Mouse (Mus musculus) thymus, adult 2 months (tissue): Measurements from ENCODE around the gene Plxnd1.

Source experiments
- CTCF ChIP-seq: fragments of 200-500 bp; IDR thresholded peaks from 2 replicates; pipeline ENCODE4 v1.5.1; 2012; ENCODE audit warnings: mild to moderate bottlenecking, control low read depth, low read length, moderate library complexity, borderline replicate concordance; ENCODE audit not compliant: control insufficient read depth, poor library complexity, insufficient read depth; ENCODE audit errors: extremely low read depth
- POLR2A ChIP-seq: fragments of 200-500 bp; IDR thresholded peaks from 2 replicates; pipeline ENCODE4 v1.6.1; 2012; ENCODE audit warnings: mild to moderate bottlenecking, low read length, control low read depth, moderate library complexity; ENCODE audit not compliant: control insufficient read depth, poor library complexity, insufficient read depth; ENCODE audit errors: extremely low read depth

DNA sequence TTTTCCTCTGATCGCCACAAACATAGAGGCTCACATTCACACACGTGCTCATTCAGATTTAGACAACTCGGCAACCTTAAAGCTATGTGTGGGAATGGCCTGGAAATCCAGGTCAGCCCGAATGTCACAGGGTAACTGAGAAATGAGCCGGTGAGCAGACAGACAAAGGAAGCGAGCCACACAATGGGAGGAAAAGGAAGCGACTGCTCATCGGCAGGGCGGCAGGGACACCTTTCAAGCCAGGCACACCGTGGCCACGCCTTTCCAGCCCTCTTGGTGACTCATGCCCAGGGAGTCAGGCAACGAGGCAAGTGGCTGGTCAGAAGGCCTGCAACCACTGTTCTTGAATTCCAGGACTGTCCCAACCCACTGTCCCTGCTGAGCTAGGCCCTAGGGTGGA is 14.6 kb upstream of the Plxnd1 start:
- TF ChIP-seq CTCF (no peak), POLR2A (no peak)
